Mouse (Mus musculus) splenic B cell, adult 2 months (primary cell): ENCODE measurements at regions not wholly inside any gene's neighbourhood (a gene's known extent, or its start where the extent isn't known, plus 50 kb on each side); places are given as distances from the start of the nearest gene placed in this dataset.

Experiments used
- DNase-seq: peaks from one replicate; pipeline ENCODE4 v3.0.0-alpha.2; 2011; ENCODE audit warnings: low read depth, low spot score
- H3K27me3 ChIP-seq: 2 replicates; pipeline ENCODE4 v1.6.1; 2012; ENCODE audit warnings: mild to moderate bottlenecking, low read length, moderate library complexity, mixed read lengths; ENCODE audit not compliant: control insufficient read depth, poor library complexity, insufficient read depth, severe bottlenecking
- H3K36me3 ChIP-seq: 2 replicates; pipeline ENCODE4 v1.6.1; 2012; ENCODE audit warnings: mild to moderate bottlenecking, low read length, moderate library complexity, mixed read lengths; ENCODE audit not compliant: control insufficient read depth, poor library complexity, insufficient read depth, severe bottlenecking

GRCm38 (mm10) chr3:117520461-117520860 is 54.2 kb upstream of the Plppr5 start:
- Histone ChIP-seq H3K27me3 (no peaks in the 10 kb centered on the region), H3K36me3 (no peaks in the 10 kb centered on the region)
- DNase-seq = no peak

- no peaks in the 10 kb centered on the region for H3K36me3 ChIP-seq
- no peaks in the 10 kb centered on the region for H3K27me3 ChIP-seq
- DNase-seq = no peak
These were observed 66.5 kb upstream of the Plppr5 start for GRCm38 (mm10) chr3:117508090-117508489.

GRCm38 (mm10) chr3:117506151-117506723 is 68.4 kb upstream of the Plppr5 start:
- H3K36me3 ChIP-seq = no peaks in the 10 kb centered on the region
- no peak for DNase-seq
- H3K27me3 ChIP-seq = no peaks in the 10 kb centered on the region

- no peak for DNase-seq
These were observed 73.5 kb upstream of the Plppr5 start for GRCm38 (mm10) chr3:117501107-117501506.

GRCm38 (mm10) chr3:117498138-117498897 is 76.3 kb upstream of the Plppr5 start:
- Histone ChIP-seq H3K27me3 (no peaks in the 10 kb centered on the region), H3K36me3 (no peaks in the 10 kb centered on the region)
- no peak for DNase-seq

More at GRCm38 (mm10) chr3:117501107-117501506, 73.5 kb upstream of the Plppr5 start:
- Histone ChIP-seq H3K27me3 (no peaks in the 10 kb centered on the region), H3K36me3 (no peaks in the 10 kb centered on the region)

- no peak for DNase-seq
- H3K36me3 ChIP-seq = no peaks in the 10 kb centered on the region
- no peaks in the 10 kb centered on the region for H3K27me3 ChIP-seq
These were observed 80.5 kb upstream of the Plppr5 start for GRCm38 (mm10) chr3:117494118-117494517.

GRCm38 (mm10) chr3:117487281-117488027 is 87.2 kb upstream of the Plppr5 start:
- H3K27me3 ChIP-seq = no peaks in the 10 kb centered on the region
- no peak for DNase-seq
- H3K36me3 ChIP-seq = no peaks in the 10 kb centered on the region

- Histone ChIP-seq H3K27me3 (no peaks in the 10 kb centered on the region), H3K36me3 (no peaks in the 10 kb centered on the region)
- DNase-seq = no peak
These were observed 88.3 kb upstream of the Plppr5 start for GRCm38 (mm10) chr3:117486351-117486750.

GRCm38 (mm10) chr3:117480131-117480530 is 94.5 kb upstream of the Plppr5 start:
- no peaks in the 10 kb centered on the region for H3K36me3 ChIP-seq

GRCm38 (mm10) chr3:117459507-117459906 is 98.8 kb upstream of the Plppr4 start:
- DNase-seq = no peak
- Histone ChIP-seq H3K27me3 (no peaks in the 10 kb centered on the region), H3K36me3 (no peaks in the 10 kb centered on the region)

More at GRCm38 (mm10) chr3:117480131-117480530, 94.5 kb upstream of the Plppr5 start:
- DNase-seq = no peak
- no peaks in the 10 kb centered on the region for H3K27me3 ChIP-seq

GRCm38 (mm10) chr3:117450559-117450958 is 89.9 kb upstream of the Plppr4 start:
- no peak for DNase-seq
- H3K27me3 ChIP-seq = no peaks in the 10 kb centered on the region

GRCm38 (mm10) chr3:117441887-117442286 is 81.2 kb upstream of the Plppr4 start:
- DNase-seq = no peak
- H3K27me3 ChIP-seq = no peaks in the 10 kb centered on the region
- H3K36me3 ChIP-seq = no peaks in the 10 kb centered on the region

More at GRCm38 (mm10) chr3:117450559-117450958, 89.9 kb upstream of the Plppr4 start:
- H3K36me3 ChIP-seq = no peaks in the 10 kb centered on the region

GRCm38 (mm10) chr3:117440294-117440693 is 79.6 kb upstream of the Plppr4 start:
- Histone ChIP-seq H3K36me3 (no peaks in the 10 kb centered on the region), H3K27me3 (no peaks in the 10 kb centered on the region)
- DNase-seq = no peak

GRCm38 (mm10) chr3:117438473-117439114 is 77.9 kb upstream of the Plppr4 start:
- DNase-seq = peak; percentile 7
- H3K36me3 ChIP-seq = no peaks in the 10 kb centered on the region
- no peaks in the 10 kb centered on the region for H3K27me3 ChIP-seq
